ENCODE assay signal across 16 mouse cellular contexts in the genomic region with DNA sequence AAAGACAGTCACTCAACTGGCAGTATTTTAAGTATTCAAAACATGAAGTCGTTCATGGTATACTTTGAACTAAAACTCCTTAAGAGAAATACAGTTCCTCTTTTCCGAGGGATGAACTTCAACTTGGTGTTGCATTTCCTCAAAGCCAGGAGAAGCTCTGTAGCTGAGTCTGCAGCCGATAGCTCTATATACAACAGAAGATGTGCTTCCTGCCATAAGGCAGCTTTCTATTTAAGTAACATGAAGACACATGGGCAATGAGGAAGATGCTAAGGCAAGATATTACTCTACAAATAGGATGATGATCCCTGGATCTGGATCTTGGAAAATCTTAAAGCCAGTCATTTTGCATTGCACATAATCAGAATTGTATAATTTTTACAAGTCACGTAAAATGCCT.
"Had no signal": no experiment of that assay in that cellular context is flagged by ENCODE, and none has a peak within 500 bp of the region (broad histone marks: within the 10 kb centered on the region; RNA-seq: fewer than 3 reads in every experiment).

No protein-coding gene starts in this region.

- H3K4me3 ChIP-seq: lung, embryonic 15.5 days; megakaryocyte, embryonic 14.5 days; midbrain, embryonic 12.5 days; neural tube, embryonic 12.5 days; stomach, embryonic 15.5 days had no signal

- DNase-seq: lung, adult 2 months; lung, postnatal 14 days; lung, postnatal 36 days; midbrain, embryonic 14.5 days; right cerebral cortex, postnatal 14 days; thymus, adult 18-20 months; thymus, postnatal 14 days; thymus, postnatal 36 days had no signal

- H3K4me2 ChIP-seq: lung, embryonic 15.5 days; midbrain, embryonic 12.5 days; neural tube, embryonic 12.5 days; stomach, embryonic 15.5 days had no signal

- H3K27me3 ChIP-seq: lung, embryonic 15.5 days; megakaryocyte, embryonic 14.5 days; midbrain, embryonic 12.5 days; neural tube, embryonic 12.5 days; stomach, embryonic 15.5 days had no signal

- H3K9me3 ChIP-seq: lung, embryonic 15.5 days; megakaryocyte, embryonic 14.5 days; midbrain, embryonic 12.5 days; neural tube, embryonic 12.5 days; stomach, embryonic 15.5 days had no signal

- ATAC-seq: lung, postnatal 0 days had no signal

- H3K27ac ChIP-seq: lung, embryonic 15.5 days; macrophage; midbrain, embryonic 12.5 days; neural tube, embryonic 12.5 days; stomach, embryonic 15.5 days; stomach, postnatal 0 days had no signal

- H3K4me1 ChIP-seq: lung, embryonic 15.5 days; megakaryocyte, embryonic 14.5 days; midbrain, embryonic 12.5 days; neural tube, embryonic 12.5 days; stomach, embryonic 15.5 days had no signal

- H3K9ac ChIP-seq: lung, embryonic 15.5 days; midbrain, embryonic 12.5 days; neural tube, embryonic 12.5 days; stomach, embryonic 15.5 days had no signal
